Mouse (Mus musculus): ENCODE measurements at regions not wholly inside any gene's neighbourhood (a gene's known extent, or its start where the extent isn't known, plus 50 kb on each side); places are given as distances from the start of the nearest gene placed in this dataset.

- TF ChIP-seq MYOG (IDR thresholded peaks at IDR 0.05; ENCODE audit: control insufficient read depth in 1 of 3, insufficient read depth in 1 of 3, insufficient read length in 2 of 3, low read depth in 2 of 3) (no peak), MAX (IDR thresholded peaks at IDR 0.05; ENCODE audit: low read depth) (no peak), POLR2A (IDR thresholded peaks at IDR 0.05; ENCODE audit: insufficient read length, low read depth) (no peak), TCF3 (IDR thresholded peaks at IDR 0.05; ENCODE audit: insufficient read length, low read depth) (no peak), SRF (IDR thresholded peaks at IDR 0.05; ENCODE audit: control insufficient read depth, insufficient read length, low read depth) (no peak)
Measured at GRCm38 (mm10) chr6:99796390-99796789, 70.2 kb upstream of the Prok2 start.
